Mouse (Mus musculus) Muller cell, postnatal 12 days (primary cell): ENCODE data around the gene Slc2a13.

Experiments used
- DNase-seq: peaks from one replicate; pipeline ENCODE4 v3.0.0-alpha.2; 2015; ENCODE audit errors: inconsistent ontology term

Slc2a13 gene

DNA sequence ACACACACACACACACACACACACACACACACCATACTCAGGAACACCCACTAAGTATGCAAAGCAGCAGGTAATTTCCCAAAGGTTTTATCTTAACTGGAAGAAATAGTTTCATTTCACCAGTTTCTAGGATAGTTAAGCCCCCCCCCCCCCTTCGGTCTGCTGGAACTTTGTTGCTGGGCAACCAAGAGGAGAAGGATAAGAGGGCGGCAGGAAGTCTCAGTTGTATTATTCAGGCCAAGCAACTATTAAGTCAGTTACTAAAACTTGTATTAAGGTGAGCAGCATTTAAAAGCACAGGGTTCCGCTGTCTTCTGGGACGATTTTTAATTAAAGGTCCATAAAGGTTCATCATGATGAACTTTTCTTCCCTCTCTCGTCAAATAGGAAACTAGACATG lies 198.6 kb downstream of the Slc2a13 start:
- no peak for DNase-seq

- peak; percentile 48 for DNase-seq
Observed at GRCm38 (mm10) chr15:91373203-91373584, 199.9 kb downstream of the Slc2a13 start.

DNA sequence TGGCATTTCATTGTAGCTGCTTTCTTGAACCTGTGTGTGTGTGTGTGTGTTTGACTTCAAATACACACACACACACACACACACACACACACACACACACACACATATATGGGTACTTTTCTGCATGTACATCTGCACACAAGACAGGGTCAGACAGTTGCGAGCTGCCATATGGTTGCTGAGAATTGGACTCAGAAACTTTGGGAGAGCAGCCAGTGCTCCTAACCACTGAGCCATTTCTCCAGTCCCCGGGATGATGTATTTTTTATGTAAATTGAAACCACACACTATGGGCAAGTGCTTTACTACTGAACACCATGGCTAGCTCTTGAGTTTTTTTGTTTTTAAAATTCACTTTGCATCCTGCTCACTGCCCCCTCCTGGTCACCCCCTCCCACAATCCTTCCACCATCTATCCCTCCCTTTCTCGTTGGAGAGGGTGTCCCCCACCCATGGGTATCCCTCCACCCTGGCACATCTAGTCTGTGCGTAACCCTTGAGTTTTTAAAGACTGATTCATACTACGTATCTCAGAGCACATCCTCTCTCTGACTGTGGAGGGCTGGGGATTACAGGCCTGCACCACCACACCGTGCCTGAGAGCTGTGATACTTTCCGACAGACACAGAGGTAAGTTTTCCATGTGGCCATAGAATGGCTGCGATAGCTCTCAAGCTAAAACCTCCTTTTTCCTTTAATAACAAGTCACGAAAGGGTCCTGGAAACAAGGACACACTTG lies 200.4 kb downstream of the Slc2a13 start:
- DNase-seq, result no peak

- DNase-seq, result no peak
Observed at GRCm38 (mm10) chr15:91371859-91372394, 201.1 kb downstream of the Slc2a13 start.

DNA sequence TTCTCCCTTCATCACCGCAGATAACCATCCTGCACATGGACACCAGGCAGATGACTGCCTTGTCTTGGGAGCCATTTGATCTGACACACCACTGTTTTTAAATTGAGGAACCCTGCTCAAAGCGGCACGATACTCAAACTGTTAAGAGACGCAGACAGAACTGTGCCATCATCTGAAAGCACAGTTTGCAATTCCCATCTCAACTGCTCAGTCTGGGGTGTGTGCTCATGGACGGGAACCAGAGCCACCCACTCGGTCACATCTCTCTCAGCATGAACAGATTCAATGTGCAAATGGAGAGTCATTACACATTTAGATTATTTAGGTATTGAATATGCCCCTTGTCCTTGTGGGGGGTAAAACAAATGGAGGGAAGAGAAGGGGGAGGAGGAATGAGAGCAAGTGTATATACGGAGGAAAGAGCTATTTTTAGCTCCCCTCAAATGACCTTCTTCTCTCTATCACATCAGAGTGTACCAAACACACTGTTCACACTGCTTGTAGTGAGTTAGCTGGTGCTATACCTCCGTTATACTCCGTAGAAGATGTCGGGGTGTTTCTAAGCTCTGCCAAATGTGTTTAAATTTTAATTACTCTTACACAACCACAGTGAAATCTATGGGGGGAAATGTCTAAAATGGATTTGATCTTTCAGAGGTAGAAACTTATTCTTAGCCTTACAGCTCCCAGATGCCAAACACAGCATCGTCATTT lies 203.2 kb downstream of the Slc2a13 start:
- DNase-seq, result no peak

- no peak for DNase-seq
Observed at GRCm38 (mm10) chr15:91360495-91360894, 212.6 kb downstream of the Slc2a13 start.

GRCm38 (mm10) chr15:91351006-91351405 lies 222.1 kb downstream of the Slc2a13 start:
- no peak for DNase-seq

DNA sequence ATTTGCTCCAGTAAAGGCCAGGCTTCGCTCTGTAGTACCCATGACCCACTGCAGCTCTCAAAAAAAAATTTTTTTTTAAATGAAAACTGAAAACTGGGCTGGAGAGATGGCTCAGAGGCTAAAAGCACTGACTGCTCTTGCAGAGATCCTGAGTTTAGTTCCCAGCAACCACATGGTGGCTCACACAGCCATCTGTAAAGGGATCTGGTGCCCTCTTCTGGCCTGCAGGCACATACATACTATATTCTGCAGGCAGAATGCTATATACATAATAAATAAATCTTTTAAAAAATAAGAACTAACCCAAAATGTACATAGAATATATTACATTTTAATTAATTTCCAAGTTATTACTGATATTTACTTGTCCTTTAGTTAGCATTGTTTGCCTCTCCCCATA lies 234.7 kb downstream of the Slc2a13 start:
- DNase-seq, result no peak

DNA sequence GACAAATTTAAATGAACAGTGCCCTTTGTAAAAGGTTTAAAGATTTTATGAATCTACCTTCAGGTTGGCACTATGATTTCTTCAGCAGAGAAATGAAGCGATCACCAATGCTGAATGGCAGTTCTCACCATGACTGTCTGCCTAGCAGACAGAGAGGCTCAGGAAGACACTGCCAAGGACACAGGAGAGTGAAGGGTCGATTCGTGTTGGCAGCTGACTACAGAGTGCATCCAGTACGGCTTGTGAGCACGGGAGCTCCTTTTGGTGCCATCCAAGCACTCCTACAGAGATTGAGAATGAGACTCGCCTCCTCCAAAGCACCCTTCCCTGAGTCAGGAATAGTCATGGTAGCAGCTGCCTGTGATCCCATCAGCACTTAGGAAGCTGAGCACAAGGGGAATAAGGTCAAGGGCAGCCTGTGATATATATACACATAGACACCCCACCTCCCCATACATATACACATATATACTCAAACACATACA lies 238.6 kb downstream of the Slc2a13 start:
- no peak for DNase-seq

DNA sequence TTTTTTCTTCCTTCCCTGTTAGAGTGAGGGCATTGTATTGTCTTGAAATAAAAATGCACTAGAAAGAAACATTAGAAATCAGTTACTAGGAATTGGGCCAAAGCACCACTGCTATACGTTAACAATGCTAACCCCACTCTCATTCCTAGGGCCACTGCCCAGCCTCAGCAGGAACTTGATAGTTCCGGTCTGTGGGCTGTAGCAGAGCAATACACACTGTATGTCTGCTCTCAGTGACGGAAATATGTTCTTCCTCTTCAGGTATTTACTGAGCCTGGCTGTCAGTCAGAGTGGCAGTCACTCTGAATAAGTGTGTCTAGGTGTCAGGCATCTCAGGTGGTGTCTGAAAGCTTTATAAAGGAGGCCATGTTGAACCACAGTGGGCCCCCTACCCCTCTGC lies 245.3 kb downstream of the Slc2a13 start:
- no peak for DNase-seq

DNA sequence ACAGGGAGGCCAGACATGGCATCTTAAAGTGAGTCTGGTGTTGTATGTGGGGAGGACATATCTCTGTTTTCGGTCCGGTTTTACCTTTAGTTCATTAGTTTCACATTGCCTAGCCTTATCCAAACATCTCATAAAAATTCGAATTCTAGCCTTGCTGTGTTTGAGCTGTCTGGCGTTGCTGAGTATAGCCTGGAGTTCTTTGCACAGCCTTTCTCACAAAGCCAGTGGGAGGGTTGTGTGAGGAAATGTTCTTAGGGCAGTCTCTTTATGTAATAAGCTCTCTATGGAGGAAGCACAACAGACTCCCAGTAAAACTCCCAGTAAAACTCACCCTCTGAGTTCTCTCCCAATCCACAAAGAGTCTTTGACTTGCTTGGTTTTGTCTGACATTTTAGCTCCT lies 246.0 kb downstream of the Slc2a13 start:
- no peak for DNase-seq

- no peak for DNase-seq
Observed at GRCm38 (mm10) chr15:91319376-91319775, 253.7 kb downstream of the Slc2a13 start.

- DNase-seq, result peak; percentile 36
Observed at GRCm38 (mm10) chr15:91316964-91317363, 256.1 kb downstream of the Slc2a13 start.

DNA sequence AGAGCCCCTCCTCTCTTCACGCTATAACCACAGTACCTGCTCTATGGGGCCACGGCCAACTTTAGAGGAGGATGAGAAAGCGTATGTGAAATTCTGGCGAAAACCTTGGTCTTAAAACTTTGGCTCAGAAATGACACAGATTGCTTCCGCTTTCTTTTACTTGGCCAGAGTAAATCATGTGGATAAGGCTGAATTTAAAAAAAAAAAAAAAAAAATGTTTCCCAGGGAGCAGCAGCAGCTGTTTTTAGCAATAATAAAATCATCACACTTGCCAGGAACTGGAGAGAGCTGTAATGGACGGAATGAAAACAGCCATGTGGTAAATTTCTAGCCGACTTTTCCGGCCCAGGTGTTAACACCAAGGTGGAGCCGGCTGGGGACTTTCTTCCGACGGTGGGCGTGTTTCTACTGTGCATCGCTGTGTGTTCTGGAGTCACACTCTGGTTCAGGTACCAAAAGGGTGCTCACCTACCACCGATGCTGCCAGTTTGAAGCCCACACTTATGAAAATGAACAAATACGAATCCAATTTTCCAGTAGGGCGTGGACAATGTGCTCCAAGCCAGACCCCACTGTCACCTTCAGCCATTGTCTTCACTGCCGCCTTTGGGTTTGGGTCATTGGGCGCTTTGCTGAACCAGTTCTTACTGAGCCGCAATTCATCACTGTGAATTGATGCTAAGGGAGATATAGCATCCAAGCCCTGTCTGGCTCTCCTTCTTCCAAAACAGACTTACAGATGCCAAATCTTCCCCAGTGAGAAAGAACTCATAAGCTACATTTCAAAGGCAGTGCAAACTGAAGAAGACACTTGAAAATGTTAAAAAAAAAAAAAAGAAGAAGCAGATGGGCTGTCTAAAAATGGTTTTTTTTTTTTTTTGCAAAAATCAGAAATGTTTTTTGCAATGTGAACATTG lies 258.4 kb downstream of the Slc2a13 start:
- DNase-seq, result no peak

DNA sequence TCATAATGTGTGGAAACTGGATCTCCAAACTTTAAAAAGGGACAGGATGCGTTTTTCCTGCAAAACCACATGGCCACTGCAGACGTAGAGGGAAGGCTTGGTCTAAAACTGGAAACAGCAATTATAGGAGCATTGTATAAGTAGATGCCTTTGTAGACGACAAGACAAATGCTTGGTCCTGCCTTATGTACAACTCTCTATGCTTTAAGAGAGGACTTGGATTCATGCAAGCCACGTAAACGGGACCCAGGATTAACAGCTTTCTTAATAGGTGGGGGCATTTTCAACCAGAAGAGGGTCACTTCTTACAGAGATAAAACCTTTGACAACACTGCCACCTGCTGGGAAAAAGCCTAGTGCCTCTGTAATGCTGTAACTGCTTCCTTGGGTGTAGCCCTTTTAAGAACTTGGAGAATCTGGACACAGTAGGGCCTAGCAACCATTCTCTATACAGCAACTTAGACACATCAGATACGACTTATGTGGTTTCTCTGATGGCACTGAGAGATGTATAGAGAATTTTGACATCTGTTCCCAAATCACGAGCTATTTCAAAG lies 268.7 kb downstream of the Slc2a13 start:
- peak; percentile 61 for DNase-seq

DNA sequence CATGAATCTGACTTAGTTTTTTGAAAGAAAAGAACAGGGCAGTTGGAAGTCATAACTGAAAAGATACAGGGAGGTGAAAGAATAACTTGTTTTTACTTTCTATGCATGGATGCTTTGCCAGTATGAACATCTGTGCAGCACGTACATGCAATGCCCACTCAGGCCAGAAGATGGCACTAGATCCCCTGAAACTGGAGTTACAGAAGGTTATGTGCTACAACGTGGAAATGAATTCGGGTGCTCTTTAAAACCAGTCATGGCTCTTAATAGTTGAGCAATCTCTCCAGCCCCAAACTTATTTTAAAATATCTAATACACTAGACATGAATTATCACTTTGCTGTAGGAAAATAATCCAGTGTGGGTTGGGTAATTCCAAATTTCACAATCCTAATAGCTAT lies 271.7 kb downstream of the Slc2a13 start:
- peak; percentile 55 for DNase-seq

DNA sequence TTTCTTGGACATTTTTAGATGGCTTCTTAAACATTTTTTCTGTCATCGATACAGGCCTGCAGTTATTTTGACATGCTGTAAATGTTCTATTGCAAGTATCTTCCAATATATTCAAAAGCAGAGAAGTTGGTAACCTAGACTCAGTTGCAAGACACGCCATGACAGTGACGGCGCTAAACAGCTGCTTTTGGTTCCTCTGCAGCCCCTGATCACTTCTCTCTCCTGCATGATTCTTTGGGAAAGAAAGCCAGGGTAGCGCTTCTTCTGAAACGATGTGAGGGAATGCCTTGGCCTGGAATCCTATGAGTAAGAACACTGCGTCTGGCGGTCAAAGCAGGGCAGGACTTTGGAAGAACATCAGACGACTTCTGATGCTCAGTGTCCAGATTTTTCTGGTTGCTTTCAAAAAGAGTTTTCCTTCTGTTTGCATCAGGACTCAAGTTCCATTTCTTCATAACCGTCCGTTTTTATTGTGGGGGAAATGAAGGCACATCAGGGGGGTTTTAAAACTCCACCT lies 273.7 kb downstream of the Slc2a13 start:
- no peak for DNase-seq

- no peak for DNase-seq
Observed at GRCm38 (mm10) chr15:91283418-91283817, 289.6 kb downstream of the Slc2a13 start.

DNA sequence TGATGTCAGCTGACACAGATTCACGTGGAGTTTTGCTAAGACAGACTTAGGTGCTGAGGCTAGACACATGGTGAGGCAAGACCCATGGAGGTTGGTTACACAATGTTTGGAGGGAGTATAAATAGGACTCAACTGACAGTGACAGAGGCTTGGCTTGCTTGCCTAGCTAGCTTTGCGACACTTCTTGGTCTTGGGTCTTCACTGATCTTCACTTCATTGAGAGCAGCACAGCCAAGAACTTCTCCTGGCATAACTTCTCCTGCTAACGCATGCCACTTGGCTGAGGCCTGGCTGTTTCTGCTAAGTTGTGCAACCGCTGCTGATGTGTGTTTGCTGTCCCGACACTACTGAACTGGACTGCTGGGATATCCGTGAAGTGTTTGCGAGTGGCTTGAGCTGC lies 290.2 kb downstream of the Slc2a13 start:
- DNase-seq, result no peak

DNA sequence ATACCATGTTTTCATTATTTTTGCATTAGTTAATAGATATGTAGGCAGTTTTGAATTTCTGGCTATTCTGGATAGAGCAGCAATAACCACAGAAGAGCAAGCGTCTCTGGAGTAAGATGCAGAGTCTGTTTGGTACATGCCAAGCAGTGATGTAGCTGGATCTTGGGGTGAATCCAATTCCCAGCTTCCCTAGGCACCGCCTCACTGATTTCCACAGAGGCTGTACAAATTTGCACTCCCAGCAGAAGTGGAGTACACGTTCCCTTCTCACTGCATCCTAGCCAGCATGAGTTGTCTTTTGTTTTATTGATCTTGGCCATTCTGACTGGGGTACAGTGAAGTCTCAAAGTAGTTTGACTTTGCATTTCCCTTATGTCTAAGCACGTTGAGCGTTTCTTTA lies 291.5 kb downstream of the Slc2a13 start:
- DNase-seq, result no peak

GRCm38 (mm10) chr15:91279571-91279970 lies 293.5 kb downstream of the Slc2a13 start:
- DNase-seq, result no peak
